Mouse (Mus musculus) bone marrow, adult 2 months (tissue): ENCODE results near the gene Dnah8. TPM values are rescaled to one million over a fixed set of nuclear protein-coding genes. Genes with fewer than 3 reads are reported as not detected.

Source experiments
- H3K27ac ChIP-seq: fragments of 200-500 bp; 2 replicates; pipeline ENCODE4 v1.5.1; 2012; ENCODE audit warnings: low read depth, mild to moderate bottlenecking, control low read depth, inconsistent platforms, low read length; ENCODE audit not compliant: control insufficient read depth, poor library complexity, insufficient read depth
- H3K4me1 ChIP-seq: fragments of 200-500 bp; 2 replicates; pipeline ENCODE4 v1.6.1; 2011; ENCODE audit warnings: low read length; ENCODE audit not compliant: control insufficient read depth, insufficient read depth
- H3K4me3 ChIP-seq: fragments of 200-500 bp; replicated peaks from 2 replicates; pipeline ENCODE3; 2011; ENCODE audit warnings: mild to moderate bottlenecking, low read depth, low read length, control low read depth; ENCODE audit not compliant: control insufficient read depth
- CTCF ChIP-seq: fragments of 200-500 bp; IDR thresholded peaks from 2 replicates; pipeline ENCODE4 v1.5.1; 2011; ENCODE audit warnings: low read length, control low read depth; ENCODE audit not compliant: control insufficient read depth, insufficient read depth
- POLR2A ChIP-seq: fragments of 200-500 bp; IDR thresholded peaks from 2 replicates; pipeline ENCODE4 v1.6.1; 2011; ENCODE audit warnings: low read depth, mild to moderate bottlenecking, control low read depth, low read length, borderline replicate concordance; ENCODE audit not compliant: control insufficient read depth
- WGBS: fragments of 180-500 bp; shearing (Covaris S2); methylation state at CpG from one replicate; pipeline ENCODE4 v1.1.7; 2018; 5-methylcytosine and 5-hydroxymethylcytosine counted together
- polyA plus RNA-seq: library from polyadenylated mRNA; stranded (reverse); fragments of >200 nt; gene quantifications from 2 replicates; pipeline ENCODE4 v1.2.4, GENCODE M21; 2011; ENCODE audit warnings: low replicate concordance; ENCODE audit not compliant: missing spikeins, insufficient read depth, insufficient read length

The Dnah8 gene
- polyA plus RNA-seq, 1 experiment, result 24.6 TPM

- Histone ChIP-seq H3K4me3 (no peak overlapping the region), H3K27ac (no peak overlapping the region), H3K4me1 (no peaks in the 10 kb centered on the region)
- WGBS, result 85% methylated on average over 4 of the region's 4 CpGs
- TF ChIP-seq POLR2A (no peak), CTCF (no peak)
These were observed 172.5 kb downstream of the Dnah8 start for GRCm38 (mm10) chr17:30796616-30797015.

GRCm38 (mm10) chr17:30800261-30800985 lies 176.3 kb downstream of the Dnah8 start:
- 87% methylated on average over 19 of the region's 19 CpGs for WGBS
- Histone ChIP-seq H3K4me3 (no peak overlapping the region), H3K27ac (no peak overlapping the region), H3K4me1 (no peaks in the 10 kb centered on the region)
- TF ChIP-seq CTCF, result no peak
- TF ChIP-seq POLR2A, result no peak

GRCm38 (mm10) chr17:30803668-30804067 lies 179.5 kb downstream of the Dnah8 start:
- no peak overlapping the region for H3K27ac ChIP-seq
- H3K4me3 ChIP-seq, result no peak overlapping the region
- TF ChIP-seq POLR2A, result no peak
- peak; percentile 37; the same call in 1 of the 2 replicates for TF ChIP-seq CTCF
- H3K4me1 ChIP-seq, result no peaks in the 10 kb centered on the region; the same call in 1 of the 2 replicates
- WGBS, result 95% methylated on average over 9 of the region's 9 CpGs

GRCm38 (mm10) chr17:30804955-30805354 lies 180.8 kb downstream of the Dnah8 start:
- H3K4me3 ChIP-seq, result no peak overlapping the region
- no peak overlapping the region for H3K27ac ChIP-seq
- 80% methylated on average over 8 of the region's 8 CpGs for WGBS
- H3K4me1 ChIP-seq, result no peaks in the 10 kb centered on the region; the same call in 1 of the 2 replicates
- TF ChIP-seq CTCF (no peak), POLR2A (no peak)

- no peak overlapping the region for H3K4me3 ChIP-seq
- no peak overlapping the region for H3K27ac ChIP-seq
- TF ChIP-seq CTCF (no peak), POLR2A (no peak)
- WGBS, result 61% methylated on average over 12 of the region's 12 CpGs
- H3K4me1 ChIP-seq, result no peaks in the 10 kb centered on the region; the same call in 1 of the 2 replicates
These were observed 181.4 kb downstream of the Dnah8 start for GRCm38 (mm10) chr17:30805511-30806059.

GRCm38 (mm10) chr17:30808866-30809660 lies 184.9 kb downstream of the Dnah8 start:
- 90% methylated on average over 15 of the region's 15 CpGs for WGBS
- TF ChIP-seq POLR2A (no peak), CTCF (no peak)
- H3K4me1 ChIP-seq, result no peaks in the 10 kb centered on the region; the same call in 1 of the 2 replicates
- no peak overlapping the region for H3K27ac ChIP-seq
- no peak overlapping the region for H3K4me3 ChIP-seq

GRCm38 (mm10) chr17:30809926-30810660 lies 185.9 kb downstream of the Dnah8 start:
- no peak overlapping the region for H3K27ac ChIP-seq
- H3K4me3 ChIP-seq, result no peak overlapping the region
- H3K4me1 ChIP-seq, result no peaks in the 10 kb centered on the region; the same call in 1 of the 2 replicates
- TF ChIP-seq POLR2A (no peak), CTCF (no peak)
- WGBS, result 88% methylated on average over 16 of the region's 16 CpGs

GRCm38 (mm10) chr17:30818543-30818942 lies 194.4 kb downstream of the Dnah8 start:
- TF ChIP-seq POLR2A (no peak), CTCF (peak; percentile 12; the same call in 1 of the 2 replicates)
- Histone ChIP-seq H3K4me3 (no peak overlapping the region), H3K27ac (no peak overlapping the region), H3K4me1 (no peaks in the 10 kb centered on the region)
- WGBS, result 91% methylated on average over 5 of the region's 5 CpGs
